Mouse (Mus musculus) hindbrain, embryonic 10.5 days (tissue): ENCODE data around the gene Fam71e1. TPM values are rescaled to one million over a fixed set of nuclear protein-coding genes. Genes with fewer than 3 reads are reported as not detected.

Source experiments
- DNase-seq: peaks from one replicate; pipeline ENCODE4 v3.0.0-alpha.2; 2017; ENCODE audit warnings: low spot score
- H3K27ac ChIP-seq: fragments of 300-500 bp; sonication (generic); 2 replicates; pipeline ENCODE4 v1.5.1; 2016; ENCODE audit warnings: mild to moderate bottlenecking, moderate library complexity
- H3K27me3 ChIP-seq: fragments of 300-500 bp; sonication (generic); 2 replicates; pipeline ENCODE4 v1.6.1; 2016; ENCODE audit warnings: mild to moderate bottlenecking; ENCODE audit not compliant: poor library complexity, insufficient read depth, severe bottlenecking
- H3K36me3 ChIP-seq: fragments of 300-500 bp; sonication (generic); 2 replicates; pipeline ENCODE4 v1.6.1; 2016; ENCODE audit warnings: mild to moderate bottlenecking, moderate library complexity
- H3K4me1 ChIP-seq: fragments of 300-500 bp; sonication (generic); replicated peaks from 2 replicates; pipeline ENCODE4 v1.6.1; 2016; ENCODE audit warnings: mild to moderate bottlenecking
- H3K4me3 ChIP-seq: fragments of 300-500 bp; sonication (generic); 2 replicates; pipeline ENCODE4 v1.5.1; 2016; ENCODE audit warnings: mild to moderate bottlenecking, moderate library complexity
- H3K9me3 ChIP-seq: fragments of 300-500 bp; sonication (generic); 2 replicates; pipeline ENCODE4 v1.6.1; 2016; ENCODE audit warnings: mild to moderate bottlenecking, moderate library complexity
- WGBS: fragments of 180-500 bp; shearing (Covaris S2); methylation state at CpG from one replicate; pipeline ENCODE4 v1.1.7; 2016; 5-methylcytosine and 5-hydroxymethylcytosine counted together
- polyA plus RNA-seq: library from polyadenylated mRNA; unstranded; fragments of >200 nt; fragmentation: Nextera tagmentation; extraction: Ambion mirVana; gene quantifications from 2 replicates; pipeline ENCODE4 v1.2.1, GENCODE M21; 2016

Fam71e1 gene
- polyA plus RNA-seq, 1 experiment from 2014 or later: 20.5 TPM

GRCm38 (mm10) chr7:44549621-44550408, 53.4 kb downstream of the Fam71e1 start:
- Histone ChIP-seq H3K36me3 (peaks cover 54% of the 10 kb centered on the region), H3K27me3 (0 out of 2 replicates have a peak, but pooled peaks cover 3% of the 10 kb centered on the region), H3K4me3 (no peak overlapping the region), H3K4me1 (peaks cover 35% of the 10 kb centered on the region), H3K27ac (no peak overlapping the region), H3K9me3 (peaks cover 8% of the 10 kb centered on the region)
- 95% methylated on average over 23 of the region's 23 CpGs for WGBS
- no peak for DNase-seq

- Histone ChIP-seq H3K27me3 (0 out of 2 replicates have a peak, but pooled peaks cover 3% of the 10 kb centered on the region), H3K4me1 (peaks cover 35% of the 10 kb centered on the region), H3K9me3 (peaks cover 8% of the 10 kb centered on the region), H3K27ac (no peak overlapping the region), H3K4me3 (no peak overlapping the region), H3K36me3 (peaks cover 49% of the 10 kb centered on the region)
- no peak for DNase-seq
- 96% methylated on average over 12 of the region's 12 CpGs for WGBS
These were observed 54.0 kb downstream of the Fam71e1 start for GRCm38 (mm10) chr7:44550409-44550678.

Other genes starting within 250 kb of the Fam71e1 start
- 1.0 and 1.5 TPM in 2 replicates for gene 1700028J19Rik, start 249.9 kb upstream of the Fam71e1 start, polyA plus RNA-seq
- gene 2410002F23Rik, start 249.9 kb upstream of the Fam71e1 start, polyA plus RNA-seq: 173 and 174 TPM in 2 replicates
- gene Acp4, start 239.2 kb upstream of the Fam71e1 start, polyA plus RNA-seq: 0.09 and 0.12 TPM in 2 replicates
- not detected in 2 replicates for gene Gm15517, start 235.1 kb upstream of the Fam71e1 start, polyA plus RNA-seq
- gene Clec11a, start 189.7 kb upstream of the Fam71e1 start, polyA plus RNA-seq: 1.8 and 2.1 TPM in 2 replicates
- 1.2 and 4.6 TPM in 2 replicates for gene Shank1, start 186.3 kb upstream of the Fam71e1 start, polyA plus RNA-seq
- gene Syt3, start 112.5 kb upstream of the Fam71e1 start, polyA plus RNA-seq: 2.7 and 3.0 TPM in 2 replicates
- 2.1 and 2.7 TPM in 2 replicates for gene 1700008O03Rik, start 110.8 kb upstream of the Fam71e1 start, polyA plus RNA-seq
- gene Lrrc4b, start 67.6 kb upstream of the Fam71e1 start, polyA plus RNA-seq: 1.7 and 4.4 TPM in 2 replicates
- gene Aspdh, start 31.2 kb upstream of the Fam71e1 start, polyA plus RNA-seq: 0.78 and 1.8 TPM in 2 replicates
- gene Josd2, start 28.6 kb upstream of the Fam71e1 start, polyA plus RNA-seq: 86.2 and 89.2 TPM in 2 replicates
- 102 and 122 TPM in 2 replicates for gene Emc10, start 52 bp upstream of the Fam71e1 start, polyA plus RNA-seq
- gene Mybpc2, start 28.1 kb downstream of the Fam71e1 start, polyA plus RNA-seq: 0.10 and 0.12 TPM in 2 replicates
- gene Spib, start 35.5 kb downstream of the Fam71e1 start, polyA plus RNA-seq: 0.09 TPM in 1 of 2 replicates, not detected in the other
- gene Pold1, start 52.3 kb downstream of the Fam71e1 start, polyA plus RNA-seq: 133 and 161 TPM in 2 replicates
- 83.2 and 94.9 TPM in 2 replicates for gene Nr1h2, start 57.4 kb downstream of the Fam71e1 start, polyA plus RNA-seq
- gene Napsa, start 75.8 kb downstream of the Fam71e1 start, polyA plus RNA-seq: 0.38 and 0.86 TPM in 2 replicates
- gene Kcnc3, start 94.1 kb downstream of the Fam71e1 start, polyA plus RNA-seq: 1.3 and 1.5 TPM in 2 replicates
- 1.5 and 2.4 TPM in 2 replicates for gene Myh14, start 174.3 kb downstream of the Fam71e1 start, polyA plus RNA-seq
- gene Izumo2, start 212.2 kb downstream of the Fam71e1 start, polyA plus RNA-seq: not detected in 2 replicates